Mouse (Mus musculus) cortical plate, adult 2 months (tissue): ENCODE measurements around the gene Khdc4.

Experiments
- CTCF ChIP-seq: fragments of 200-500 bp; IDR thresholded peaks from 2 replicates; pipeline ENCODE4 v1.5.1; 2011; ENCODE audit warnings: mild to moderate bottlenecking, control low read depth, low read length; ENCODE audit not compliant: insufficient read depth; ENCODE audit errors: extremely low read depth
- POLR2A ChIP-seq: fragments of 200-500 bp; IDR thresholded peaks from 2 replicates; pipeline ENCODE4 v1.6.1; 2011; ENCODE audit warnings: mild to moderate bottlenecking, low read length, control low read depth; ENCODE audit not compliant: insufficient read depth; ENCODE audit errors: extremely low read depth

DNA sequence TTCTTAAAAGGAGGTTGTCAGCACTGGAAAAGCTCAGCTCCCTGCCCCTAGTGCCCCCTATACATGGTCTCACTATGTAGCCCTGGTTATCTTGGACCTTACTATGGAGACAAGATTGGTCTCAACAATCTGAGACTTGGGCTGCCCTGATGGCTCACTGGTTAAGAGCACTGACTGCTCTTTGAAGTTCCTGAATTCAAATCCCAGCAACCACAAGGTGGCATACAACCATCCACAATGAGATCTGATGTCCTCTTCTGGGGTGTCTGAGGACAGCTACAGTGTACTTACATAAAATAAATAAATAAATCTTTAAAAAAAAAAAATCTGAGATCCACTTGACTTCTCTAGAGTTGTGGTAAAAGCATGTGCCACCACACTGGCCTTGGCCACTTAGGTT, 9.9 kb downstream of the Khdc4 start:
- TF ChIP-seq CTCF (no peak), POLR2A (no peak)
